Mouse (Mus musculus): Measurements from ENCODE around the gene Satb1. TPM values are rescaled to one million over a fixed set of nuclear protein-coding genes. Genes with fewer than 3 reads are reported as not detected.
A peak's percentile ranks its signal among the peaks of the same experiment; 100 is the strongest.

Gene Satb1
- polyA plus RNA-seq, 1 experiment from 2014 or later, result 6.0 TPM

GRCm38 (mm10) chr17:51760251-51760887, 72.7 kb downstream of the Satb1 start:
- H3K4me1 ChIP-seq, result no peaks in the 10 kb centered on the region
- 63% methylated on average over 17 of the region's 17 CpGs for WGBS
- H3K27ac ChIP-seq, result no peak overlapping the region
- H3K4me2 ChIP-seq, result peak overlapping the region; percentile 16; the same call in 1 of the 2 replicates
- H3K4me3 ChIP-seq (replicated peaks), result no peak overlapping the region
- H3K27me3 ChIP-seq (replicated peaks), result no peaks in the 10 kb centered on the region
- no peaks in the 10 kb centered on the region for H3K9me3 ChIP-seq
- H3K36me3 ChIP-seq, result no peaks in the 10 kb centered on the region
- ATAC-seq (ENCODE audit: insufficient read depth, low FRiP score, low read depth), result peak; percentile 50; the same call in 1 of the 2 replicates
- no peak overlapping the region for H3K9ac ChIP-seq

- WGBS, result 75% methylated on average over 4 of the region's 4 CpGs
Measured at GRCm38 (mm10) chr17:51759509-51759908, 73.6 kb downstream of the Satb1 start.

DNA sequence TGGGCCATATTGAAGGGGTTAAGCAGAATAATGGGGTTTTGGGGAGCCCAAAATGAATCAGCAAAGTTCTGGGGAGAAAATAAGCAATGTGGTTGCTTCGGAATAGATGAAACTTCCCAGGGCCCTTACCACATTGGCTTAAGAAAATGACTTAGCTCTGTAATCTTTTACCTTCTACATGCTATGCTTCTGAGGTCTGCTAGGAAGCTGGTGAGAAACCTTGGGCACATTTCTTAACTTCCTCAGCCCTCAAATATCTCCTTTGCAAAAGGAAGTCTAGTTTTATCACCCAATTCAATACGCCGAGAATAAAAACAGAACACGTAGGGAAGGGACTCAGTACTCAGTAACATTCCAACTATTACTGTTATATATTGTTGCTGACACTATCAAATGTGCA, 80.9 kb downstream of the Satb1 start:
- 90% methylated on average over 4 of the region's 4 CpGs for WGBS
- Histone ChIP-seq H3K4me3 (replicated peaks) (no peak overlapping the region), H3K4me2 (no peak overlapping the region), H3K9ac (no peak overlapping the region), H3K27me3 (replicated peaks) (no peaks in the 10 kb centered on the region), H3K36me3 (no peaks in the 10 kb centered on the region), H3K27ac (no peak overlapping the region), H3K9me3 (no peaks in the 10 kb centered on the region), H3K4me1 (no peaks in the 10 kb centered on the region)
- no peak for ATAC-seq (ENCODE audit: insufficient read depth, low FRiP score, low read depth)

More at GRCm38 (mm10) chr17:51759509-51759908, 73.6 kb downstream of the Satb1 start:
- ATAC-seq (ENCODE audit: insufficient read depth, low FRiP score, low read depth), result no peak
- Histone ChIP-seq H3K9me3 (no peaks in the 10 kb centered on the region), H3K9ac (no peak overlapping the region), H3K27me3 (replicated peaks) (no peaks in the 10 kb centered on the region), H3K36me3 (no peaks in the 10 kb centered on the region), H3K4me1 (no peaks in the 10 kb centered on the region), H3K4me3 (replicated peaks) (no peak overlapping the region), H3K4me2 (no peak overlapping the region), H3K27ac (no peak overlapping the region)

GRCm38 (mm10) chr17:51747204-51747603, 85.9 kb downstream of the Satb1 start:
- Histone ChIP-seq H3K27ac (no peak overlapping the region), H3K27me3 (replicated peaks) (no peaks in the 10 kb centered on the region), H3K4me3 (replicated peaks) (no peak overlapping the region), H3K36me3 (no peaks in the 10 kb centered on the region), H3K4me2 (no peak overlapping the region), H3K9me3 (no peaks in the 10 kb centered on the region), H3K9ac (no peak overlapping the region), H3K4me1 (no peaks in the 10 kb centered on the region)
- 83% methylated on average over 9 of the region's 9 CpGs for WGBS
- no peak for ATAC-seq (ENCODE audit: insufficient read depth, low FRiP score, low read depth)

DNA sequence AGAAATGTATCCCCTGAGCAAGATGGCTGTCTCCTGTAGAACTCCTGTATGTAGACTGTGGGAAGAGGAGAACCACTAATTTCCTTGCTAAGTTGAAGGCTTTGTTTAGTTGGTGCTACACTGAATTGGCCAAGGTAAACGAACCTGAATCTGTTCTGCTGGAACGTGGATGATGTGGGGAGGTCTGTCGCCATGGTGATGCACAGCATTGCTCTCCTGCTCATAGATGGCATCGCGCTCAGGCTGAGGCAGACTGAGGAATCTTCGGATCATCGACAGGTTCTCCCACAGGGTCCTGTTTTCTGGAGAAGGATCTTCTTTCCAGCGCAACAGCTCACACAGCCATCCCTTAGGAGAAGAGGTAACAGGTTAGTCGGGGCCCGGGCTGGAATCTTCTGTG, 90.6 kb downstream of the Satb1 start:
- Histone ChIP-seq H3K36me3 (no peaks in the 10 kb centered on the region), H3K9ac (no peak overlapping the region), H3K4me2 (no peak overlapping the region), H3K27me3 (replicated peaks) (no peaks in the 10 kb centered on the region), H3K4me1 (no peaks in the 10 kb centered on the region), H3K27ac (no peak overlapping the region), H3K4me3 (replicated peaks) (no peak overlapping the region), H3K9me3 (no peaks in the 10 kb centered on the region)
- ATAC-seq (ENCODE audit: insufficient read depth, low FRiP score, low read depth), result no peak
- 82% methylated on average over 10 of the region's 10 CpGs for WGBS

- Histone ChIP-seq H3K9ac (no peak overlapping the region), H3K27me3 (replicated peaks) (no peaks in the 10 kb centered on the region), H3K9me3 (no peaks in the 10 kb centered on the region), H3K4me3 (replicated peaks) (no peak overlapping the region), H3K4me2 (no peak overlapping the region), H3K27ac (no peak overlapping the region), H3K4me1 (no peaks in the 10 kb centered on the region), H3K36me3 (no peaks in the 10 kb centered on the region)
- ATAC-seq (ENCODE audit: insufficient read depth, low FRiP score, low read depth), result no peak
- 76% methylated on average over 10 of the region's 10 CpGs for WGBS
Measured at GRCm38 (mm10) chr17:51741126-51741525, 92.0 kb downstream of the Satb1 start.

DNA sequence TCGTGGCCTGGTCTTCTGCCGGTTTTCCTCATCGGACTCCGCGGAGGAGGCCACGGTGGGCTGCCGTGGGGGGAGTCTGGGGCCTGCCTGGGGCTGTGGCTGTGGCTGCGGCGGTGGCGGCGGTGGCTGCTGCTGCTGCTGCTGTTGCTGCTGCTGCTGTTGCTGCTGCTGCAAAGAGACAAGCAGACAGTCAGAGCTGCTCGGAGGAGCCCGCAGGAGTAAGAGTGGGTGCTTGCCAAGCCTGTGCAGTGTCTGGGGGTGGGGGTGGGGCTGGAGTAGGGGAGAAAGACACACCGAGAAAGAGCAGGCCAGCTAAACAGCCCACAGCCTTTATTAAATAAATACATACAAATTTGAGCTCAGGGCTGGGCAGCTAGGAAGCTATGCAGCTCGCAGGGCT, 92.8 kb downstream of the Satb1 start:
- WGBS, result 73% methylated on average over 15 of the region's 15 CpGs

DNA sequence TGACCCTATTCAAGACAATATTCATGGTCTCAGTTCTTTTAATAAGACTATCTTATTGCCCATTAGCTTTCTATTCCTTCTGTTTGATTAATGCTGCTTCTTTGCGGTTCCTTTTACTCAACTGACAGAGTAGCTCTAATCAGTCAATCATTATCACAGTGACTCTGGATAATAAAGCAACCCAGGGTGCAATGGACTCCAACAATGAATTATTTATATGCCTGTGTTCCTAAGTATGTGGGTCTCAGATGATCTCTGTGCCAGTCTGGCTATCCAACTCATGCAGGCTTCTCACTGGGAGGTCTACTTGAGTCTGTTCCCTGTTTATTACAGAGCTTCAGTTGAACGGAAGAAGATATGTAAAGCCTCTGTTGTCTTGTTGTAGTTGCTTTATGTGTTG, 108.6 kb downstream of the Satb1 start:
- H3K9me3 ChIP-seq, result no peaks in the 10 kb centered on the region
- H3K9ac ChIP-seq, result no peak overlapping the region
- H3K27me3 ChIP-seq (replicated peaks), result no peaks in the 10 kb centered on the region
- WGBS, result 80% methylated on average over 2 of the region's 2 CpGs
- H3K4me3 ChIP-seq (replicated peaks), result no peak overlapping the region
- no peak overlapping the region for H3K27ac ChIP-seq
- H3K4me2 ChIP-seq, result no peak overlapping the region
- no peaks in the 10 kb centered on the region for H3K4me1 ChIP-seq
- no peak for ATAC-seq (ENCODE audit: insufficient read depth, low FRiP score, low read depth)
- H3K36me3 ChIP-seq, result no peaks in the 10 kb centered on the region

More for the DNA sequence above, 92.8 kb downstream of the Satb1 start:
- Histone ChIP-seq H3K4me2 (no peak overlapping the region), H3K27ac (no peak overlapping the region), H3K36me3 (no peaks in the 10 kb centered on the region), H3K27me3 (replicated peaks) (no peaks in the 10 kb centered on the region), H3K4me3 (replicated peaks) (no peak overlapping the region), H3K9me3 (no peaks in the 10 kb centered on the region), H3K4me1 (no peaks in the 10 kb centered on the region), H3K9ac (no peak overlapping the region)
- no peak for ATAC-seq (ENCODE audit: insufficient read depth, low FRiP score, low read depth)

- Histone ChIP-seq H3K9me3 (no peaks in the 10 kb centered on the region), H3K4me1 (no peaks in the 10 kb centered on the region), H3K4me3 (replicated peaks) (no peak overlapping the region), H3K36me3 (no peaks in the 10 kb centered on the region), H3K4me2 (no peak overlapping the region), H3K27me3 (replicated peaks) (no peaks in the 10 kb centered on the region), H3K9ac (no peak overlapping the region), H3K27ac (no peak overlapping the region)
- ATAC-seq (ENCODE audit: insufficient read depth, low FRiP score, low read depth), result no peak
- 66% methylated on average over 6 of the region's 6 CpGs for WGBS
Measured at GRCm38 (mm10) chr17:51695711-51696110, 137.4 kb downstream of the Satb1 start.

GRCm38 (mm10) chr17:51695271-51695670, 137.8 kb downstream of the Satb1 start:
- Histone ChIP-seq H3K4me1 (no peaks in the 10 kb centered on the region), H3K36me3 (no peaks in the 10 kb centered on the region), H3K4me2 (no peak overlapping the region), H3K4me3 (replicated peaks) (no peak overlapping the region), H3K27me3 (replicated peaks) (no peaks in the 10 kb centered on the region), H3K9me3 (no peaks in the 10 kb centered on the region), H3K27ac (no peak overlapping the region), H3K9ac (no peak overlapping the region)
- 70% methylated on average over 2 of the region's 2 CpGs for WGBS
- ATAC-seq (ENCODE audit: insufficient read depth, low FRiP score, low read depth), result no peak

DNA sequence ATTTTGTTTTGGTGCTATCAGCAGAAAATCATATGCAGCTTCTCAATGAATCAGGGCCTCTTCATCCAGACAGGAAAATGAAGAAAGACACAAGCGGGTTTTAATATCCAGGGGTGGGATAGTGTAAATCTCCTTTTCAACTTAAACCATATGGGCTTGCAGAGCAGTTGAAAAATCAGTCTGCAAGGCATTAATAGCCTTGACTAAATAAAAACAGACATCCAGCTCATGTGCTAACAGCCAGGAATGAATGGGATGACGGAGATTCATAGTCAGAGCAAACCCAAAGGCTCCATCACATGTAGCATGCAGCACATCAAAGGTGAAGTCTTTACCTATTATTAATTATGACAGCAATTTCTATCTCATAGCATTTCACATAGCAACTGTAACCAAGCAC, 142.6 kb downstream of the Satb1 start:
- no peaks in the 10 kb centered on the region for H3K4me1 ChIP-seq
- H3K36me3 ChIP-seq, result no peaks in the 10 kb centered on the region
- WGBS, result 89% methylated on average over 2 of the region's 2 CpGs
- no peaks in the 10 kb centered on the region for H3K9me3 ChIP-seq
- no peaks in the 10 kb centered on the region for H3K27me3 ChIP-seq (replicated peaks)
- no peak for ATAC-seq (ENCODE audit: insufficient read depth, low FRiP score, low read depth)
- no peak overlapping the region for H3K27ac ChIP-seq
- no peak overlapping the region for H3K4me2 ChIP-seq
- H3K9ac ChIP-seq, result no peak overlapping the region
- no peak overlapping the region for H3K4me3 ChIP-seq (replicated peaks)

GRCm38 (mm10) chr17:51687226-51687625, 145.9 kb downstream of the Satb1 start:
- Histone ChIP-seq H3K27ac (no peak overlapping the region), H3K4me1 (no peaks in the 10 kb centered on the region), H3K4me2 (no peak overlapping the region), H3K27me3 (replicated peaks) (no peaks in the 10 kb centered on the region), H3K36me3 (no peaks in the 10 kb centered on the region), H3K4me3 (replicated peaks) (no peak overlapping the region), H3K9ac (no peak overlapping the region), H3K9me3 (no peaks in the 10 kb centered on the region)
- 89% methylated on average over 4 of the region's 4 CpGs for WGBS
- no peak for ATAC-seq (ENCODE audit: insufficient read depth, low FRiP score, low read depth)

Data from stomach, embryonic 15.5 days (tissue).